Mouse (Mus musculus): ENCODE measurements around the gene Trank1.

DNA sequence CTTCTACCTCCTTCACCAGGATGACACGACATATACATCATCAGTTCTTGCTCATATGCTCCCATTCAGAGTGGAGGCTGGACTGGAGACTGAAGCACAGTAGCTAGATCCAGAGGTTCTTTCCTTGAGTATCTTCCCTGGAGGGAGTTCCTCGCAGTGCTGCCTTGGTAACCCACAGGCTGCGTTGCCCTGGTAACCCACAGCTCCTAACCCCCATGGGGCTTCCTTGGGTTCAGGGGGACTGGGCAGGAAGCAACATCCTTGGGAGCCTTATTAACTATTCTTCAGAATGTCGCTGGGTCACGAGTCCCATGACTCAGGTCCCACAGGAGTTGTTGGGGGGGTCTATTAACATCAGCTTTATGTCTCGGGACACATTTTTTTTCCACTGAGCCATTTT, 113.6 kb downstream of the Trank1 start:
- TF ChIP-seq CTCF (IDR thresholded peaks at IDR 0.05; ENCODE audit: control insufficient read depth, insufficient read depth, insufficient read length) (no peak), MAX (IDR thresholded peaks at IDR 0.05) (no peak), MYOG (IDR thresholded peaks at IDR 0.05; ENCODE audit: control insufficient read depth, extremely low read depth, insufficient read length) (no peak), MYOD1 (IDR thresholded peaks at IDR 0.05; ENCODE audit: control insufficient read depth, insufficient read length, low read depth) (no peak), USF1 (IDR thresholded peaks at IDR 0.05; ENCODE audit: low read depth) (no peak), FOSL1 (IDR thresholded peaks at IDR 0.05; ENCODE audit: insufficient read depth, low read length, poor library complexity, severe bottlenecking) (no peak), CEBPB (IDR thresholded peaks at IDR 0.05; ENCODE audit: low read depth) (no peak)
